Mouse (Mus musculus) adrenal gland, postnatal 36 days (tissue): ENCODE measurements around the gene Megf6. TPM values are rescaled to one million over a fixed set of nuclear protein-coding genes. Genes with fewer than 3 reads are reported as not detected.

ENCODE experiments used
- DNase-seq, 2 experiments: peaks; one replicate each; pipeline ENCODE4 v3.0.0; 2021; ENCODE audit warnings: mixed read lengths in 1 of 2
- total RNA-seq, 2 experiments: library from RNA; stranded (reverse); gene quantifications; 2 replicates each; pipeline ENCODE4 v1.2.3; 2021

Gene Megf6
- total RNA-seq, 2 experiments from 2014 or later, result 2.9 to 3.4 TPM

DNA sequence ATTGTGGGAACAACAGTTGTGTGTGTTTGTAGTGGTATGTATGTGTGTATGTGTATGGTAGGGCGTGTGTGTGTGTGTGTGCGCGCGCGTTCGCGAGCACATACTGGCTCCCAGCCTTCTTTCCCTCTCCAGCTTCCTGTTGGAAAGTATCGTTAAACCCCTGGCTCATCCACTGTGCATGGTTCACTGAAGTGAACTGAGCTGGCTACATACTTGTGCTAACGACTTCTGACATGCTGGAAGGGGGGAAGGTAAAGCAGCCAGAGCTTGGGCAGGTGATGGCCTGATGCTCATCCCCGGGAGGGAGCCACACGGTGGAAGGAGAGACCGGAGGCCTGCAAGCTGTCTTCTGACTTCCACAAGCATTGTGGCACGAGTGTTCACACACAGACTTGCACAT is 40.9 kb downstream of the Megf6 start:
- DNase-seq, result no peak

DNA sequence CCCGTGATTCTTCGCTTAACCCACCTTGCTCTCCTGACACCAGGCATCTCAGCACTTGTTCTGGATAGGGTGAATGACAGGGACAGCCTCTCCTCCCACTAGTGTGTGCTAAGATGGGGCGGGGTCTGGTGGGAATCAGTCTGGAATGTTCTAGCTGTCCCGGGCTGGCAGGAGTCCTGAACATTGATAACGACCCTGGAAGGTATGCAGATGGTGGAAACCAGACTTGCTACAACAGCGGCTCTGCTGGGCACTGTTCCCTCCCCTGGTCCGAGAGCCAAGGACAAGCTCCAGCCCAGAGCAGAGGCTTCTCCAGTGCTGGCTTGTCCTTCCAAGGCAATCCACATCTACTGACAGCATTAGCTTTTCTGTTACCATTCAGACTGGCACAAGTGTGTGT is 43.1 kb downstream of the Megf6 start:
- peak in 1 of 2 experiments; percentile 18 for DNase-seq

DNA sequence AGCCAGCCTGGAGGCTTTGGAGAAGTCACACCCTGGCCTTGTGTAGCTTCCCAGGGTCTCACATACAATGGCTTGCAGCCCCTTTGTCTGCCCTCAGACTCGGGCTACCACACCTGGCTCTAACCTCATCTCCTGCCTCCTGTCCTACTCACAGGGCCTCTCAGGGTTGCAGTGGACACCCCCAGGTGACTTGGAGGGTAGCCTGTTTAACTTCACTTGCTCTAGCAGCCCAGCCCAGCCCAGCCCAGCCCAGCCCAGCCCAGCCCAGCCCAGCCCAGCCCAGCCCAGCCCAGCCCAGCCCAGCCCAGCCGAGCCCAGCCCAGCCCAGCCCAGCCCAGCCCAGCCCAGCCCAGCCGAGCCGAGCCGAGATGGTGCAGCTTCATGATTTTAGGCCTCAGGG is 43.5 kb downstream of the Megf6 start:
- no peak for DNase-seq

DNA sequence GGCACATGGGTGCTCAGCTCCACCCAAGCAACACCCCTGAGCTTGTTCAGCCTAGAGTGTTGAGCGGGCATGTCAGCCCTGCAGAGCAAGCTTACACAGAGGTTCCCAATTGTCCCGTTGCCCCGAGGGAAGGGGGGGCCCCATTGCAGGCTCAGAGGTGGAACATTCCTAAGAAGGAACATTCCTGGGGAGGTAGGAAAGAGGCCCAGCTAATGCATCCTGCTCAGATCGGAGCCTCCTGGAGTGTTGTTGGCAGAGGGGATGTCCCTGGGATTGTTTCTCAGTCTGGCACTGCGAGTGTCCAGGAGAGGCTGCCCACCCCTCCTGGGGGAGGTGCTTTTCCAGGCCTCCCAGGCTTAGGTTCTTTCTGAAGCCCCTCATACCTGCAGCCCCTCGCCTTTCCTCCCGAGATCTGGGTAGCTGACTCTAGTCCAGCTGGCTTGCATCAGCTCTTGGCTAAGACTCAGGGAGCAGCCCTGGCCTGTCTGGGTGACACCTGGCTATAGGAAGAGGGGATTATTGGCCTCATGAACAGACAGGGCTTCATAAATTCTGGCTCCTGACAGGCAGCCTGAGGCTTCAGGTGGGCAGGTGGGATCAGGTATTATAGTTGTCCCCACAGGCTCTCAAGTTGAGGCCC is 47.3 kb downstream of the Megf6 start:
- no peak for DNase-seq

DNA sequence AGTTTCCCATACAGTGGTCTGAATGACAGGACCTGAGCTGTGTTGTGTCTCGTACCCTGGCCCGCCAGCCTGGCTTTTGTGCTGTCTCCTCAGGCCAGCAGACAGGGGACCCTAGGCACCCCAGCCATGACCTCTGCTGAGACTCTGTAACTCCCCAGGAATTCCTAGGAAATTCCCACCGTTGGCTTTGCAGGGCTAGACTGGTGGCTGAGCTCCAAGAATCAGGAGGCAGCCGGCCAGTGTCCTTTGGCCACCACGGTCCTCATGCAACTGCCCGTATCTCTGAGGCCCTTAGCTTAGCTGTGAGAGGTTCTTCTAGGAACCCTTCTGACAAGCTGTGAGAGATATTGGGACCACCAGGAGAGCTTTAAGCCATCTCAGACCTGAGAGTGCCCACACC is 52.2 kb downstream of the Megf6 start:
- peak in 1 of 2 experiments; percentile 42 for DNase-seq

DNA sequence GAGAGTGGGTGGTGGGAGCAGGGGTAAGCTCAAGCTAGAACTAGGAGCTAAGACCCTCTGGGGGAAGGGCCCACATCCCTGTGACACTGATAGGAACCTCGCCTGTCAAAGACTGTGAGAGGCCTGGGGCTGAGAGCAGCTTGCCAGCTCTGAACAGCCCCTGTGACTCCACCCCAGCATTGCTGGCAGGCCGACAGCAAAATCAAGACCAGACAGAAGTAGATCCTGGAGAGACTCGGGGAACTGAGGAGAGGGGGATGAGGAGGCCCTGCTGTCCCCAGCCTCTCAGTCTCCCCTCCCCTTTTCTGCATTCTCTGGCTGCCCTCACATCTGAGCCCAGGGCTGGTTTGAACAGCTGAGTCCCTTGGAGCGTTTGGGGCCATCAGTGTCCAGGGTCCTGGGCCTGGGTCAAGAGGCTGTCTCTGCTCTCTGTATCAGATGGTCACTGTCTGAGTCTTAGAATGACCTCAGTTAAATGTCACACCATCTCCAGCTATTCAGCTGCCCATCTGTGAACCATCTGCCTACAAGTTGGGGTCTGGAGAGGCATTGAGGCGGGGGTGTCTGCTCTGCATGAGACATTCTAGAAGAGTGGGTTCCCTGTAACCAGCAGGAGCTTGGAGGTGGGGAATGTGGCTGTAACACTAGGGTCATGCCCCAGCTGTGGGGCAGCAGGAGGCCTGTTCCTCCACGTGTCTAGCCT is 53.9 kb downstream of the Megf6 start:
- DNase-seq, result no peak

DNA sequence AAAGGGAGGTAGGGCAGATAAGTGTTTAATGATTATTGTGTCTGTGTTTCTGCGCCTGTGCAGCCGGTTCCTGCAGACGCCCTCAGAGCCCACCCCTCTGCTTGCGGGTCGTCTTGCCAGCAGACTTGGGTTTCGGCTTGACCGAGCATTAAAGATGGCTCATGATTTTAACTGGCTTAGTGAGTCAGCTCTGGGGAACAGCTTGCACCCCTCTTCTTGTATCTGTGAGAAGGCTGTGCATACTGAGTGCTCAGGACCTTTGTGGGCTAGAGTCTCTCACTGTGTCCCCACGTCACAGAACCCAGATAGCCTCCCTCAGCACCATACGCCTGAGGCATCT is 54.4 kb downstream of the Megf6 start:
- no peak for DNase-seq

DNA sequence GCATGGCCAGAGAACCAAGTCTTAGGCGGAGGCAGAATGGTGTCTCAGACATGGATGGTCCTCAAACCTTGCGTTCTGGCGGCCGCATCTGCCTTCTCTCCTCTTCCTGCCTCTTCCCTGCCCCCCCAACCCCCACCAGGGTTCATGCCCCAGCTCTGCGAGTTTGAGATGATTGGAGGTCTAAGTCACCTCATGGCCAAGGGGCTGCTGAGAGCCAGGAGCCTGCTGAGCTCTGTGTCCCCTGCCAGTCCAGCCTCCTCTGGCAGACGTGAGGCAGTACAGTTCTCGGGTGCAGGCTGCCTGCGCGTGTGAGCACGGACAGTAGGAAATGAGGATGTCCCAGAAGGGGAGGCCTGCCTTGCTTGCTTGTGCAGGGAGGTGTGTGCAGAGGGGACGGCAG is 56.1 kb downstream of the Megf6 start:
- DNase-seq, result no peak

DNA sequence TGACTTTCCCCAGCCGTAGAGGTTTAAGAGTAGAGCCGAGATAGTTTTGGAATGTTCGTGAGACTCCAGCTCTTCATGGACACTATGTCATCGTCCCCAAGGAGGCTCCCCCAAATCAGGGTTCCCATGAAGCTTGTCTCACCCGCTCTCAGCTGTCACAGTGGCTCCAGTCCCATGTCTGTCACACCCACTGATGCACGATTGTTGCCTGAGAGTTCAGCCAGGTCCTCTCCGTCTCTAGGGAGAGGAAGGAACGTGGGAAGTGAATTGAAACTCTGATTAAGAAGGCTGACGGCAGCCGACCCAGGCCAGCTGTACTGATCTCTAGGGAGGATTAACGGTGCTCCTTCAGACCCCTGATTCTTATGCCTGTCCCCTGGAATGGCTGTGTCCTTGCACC is 57.8 kb downstream of the Megf6 start:
- DNase-seq, result no peak

DNA sequence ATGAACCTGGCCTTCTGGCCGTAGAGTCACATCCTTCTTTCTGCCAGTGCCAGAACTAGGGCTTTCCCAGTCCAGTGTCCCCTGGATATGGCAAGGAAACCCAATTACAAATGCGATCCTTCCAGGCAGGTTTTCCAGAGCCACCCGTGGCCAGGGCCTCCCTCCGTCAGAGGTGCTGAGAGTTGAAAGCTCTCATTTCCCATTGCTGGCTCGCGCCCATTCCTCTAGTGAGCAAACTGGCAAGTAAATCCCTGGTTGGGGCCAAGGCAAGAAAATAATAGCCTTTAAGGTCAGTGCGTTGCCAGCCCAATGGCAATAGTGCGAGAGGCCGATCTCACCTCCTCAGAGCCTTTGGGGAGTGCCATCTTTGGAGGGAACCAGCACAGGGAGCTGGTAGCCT is 59.0 kb downstream of the Megf6 start:
- peak in 1 of 2 experiments; percentile 24 for DNase-seq

DNA sequence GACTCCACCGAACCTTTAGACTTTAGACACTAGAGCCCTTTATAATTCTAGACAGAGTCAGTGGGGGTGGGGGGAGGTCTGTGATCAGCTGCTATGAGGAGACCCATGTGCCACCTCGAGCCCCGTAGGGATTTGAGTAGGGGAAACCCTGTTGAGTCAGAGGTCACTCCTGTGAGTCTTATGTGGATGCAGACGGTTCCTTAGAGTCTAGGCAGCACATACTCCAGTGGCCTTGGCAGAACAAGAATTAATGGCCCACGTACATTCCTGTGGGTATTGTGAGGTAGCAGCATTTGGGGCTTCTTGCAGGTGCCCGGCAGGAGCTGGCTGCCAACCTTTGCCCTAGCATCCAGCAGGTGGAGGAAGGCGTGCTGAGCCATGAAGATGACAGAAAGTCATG is 60.9 kb downstream of the Megf6 start:
- DNase-seq, result no peak

DNA sequence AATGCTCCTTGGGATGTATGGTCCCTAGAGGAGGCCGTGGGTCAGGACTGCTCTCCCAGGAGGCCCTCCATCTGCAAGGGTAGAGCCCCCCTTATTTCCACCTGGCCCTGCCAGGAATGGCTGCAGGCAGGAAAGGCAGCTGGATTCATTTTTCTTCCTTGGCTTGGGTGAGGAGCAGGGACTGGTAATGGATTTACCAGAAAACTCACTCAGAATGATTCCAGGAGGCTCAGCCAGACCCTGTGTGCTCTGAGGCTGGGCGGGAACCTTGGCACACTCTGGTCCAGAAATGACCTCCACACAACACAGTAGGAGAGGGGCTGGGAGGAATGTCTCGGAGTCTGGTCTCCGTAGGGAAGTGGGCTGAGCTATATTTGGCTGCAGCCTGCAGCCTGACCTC is 61.8 kb downstream of the Megf6 start:
- DNase-seq, result no peak

DNA sequence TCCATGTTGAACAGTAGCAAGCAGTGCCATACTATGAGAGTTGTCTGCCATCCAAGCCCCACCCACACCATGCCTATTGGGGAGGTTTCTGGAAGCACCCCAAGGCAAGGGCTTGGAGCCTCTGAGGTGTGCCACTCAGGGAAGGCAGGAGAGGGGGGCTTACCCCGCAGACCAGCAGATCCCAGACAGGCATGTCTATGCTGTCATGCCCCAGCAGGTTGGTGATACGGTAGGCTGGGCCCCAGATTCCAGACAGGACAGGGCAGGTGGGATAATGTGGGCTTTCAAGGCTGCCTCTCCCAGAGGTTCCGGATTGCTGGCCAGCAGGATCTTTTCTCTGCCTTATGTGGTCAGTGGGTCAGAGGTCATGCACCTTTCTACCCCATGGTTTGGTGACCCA is 65.5 kb downstream of the Megf6 start:
- no peak for DNase-seq

DNA sequence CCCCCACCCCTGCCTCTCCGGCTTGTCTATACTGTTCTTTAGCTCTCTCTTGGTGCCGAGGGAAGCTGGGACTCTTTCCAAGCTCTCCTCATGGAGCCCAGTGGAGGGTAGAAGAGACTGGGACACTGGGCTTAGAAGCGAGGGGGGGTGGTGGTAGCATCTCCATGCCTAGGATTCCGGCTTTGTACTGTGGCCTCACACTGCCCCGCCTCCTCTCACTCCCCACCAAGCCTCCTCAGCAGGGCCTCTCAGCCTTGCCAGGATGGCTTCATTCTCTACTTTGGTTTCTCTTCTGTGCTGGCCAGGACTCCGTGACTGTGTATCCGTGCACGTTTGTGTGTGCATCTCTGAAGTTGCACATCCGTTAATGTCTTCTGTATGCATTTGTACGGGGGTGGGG is 66.4 kb downstream of the Megf6 start:
- no peak for DNase-seq

DNA sequence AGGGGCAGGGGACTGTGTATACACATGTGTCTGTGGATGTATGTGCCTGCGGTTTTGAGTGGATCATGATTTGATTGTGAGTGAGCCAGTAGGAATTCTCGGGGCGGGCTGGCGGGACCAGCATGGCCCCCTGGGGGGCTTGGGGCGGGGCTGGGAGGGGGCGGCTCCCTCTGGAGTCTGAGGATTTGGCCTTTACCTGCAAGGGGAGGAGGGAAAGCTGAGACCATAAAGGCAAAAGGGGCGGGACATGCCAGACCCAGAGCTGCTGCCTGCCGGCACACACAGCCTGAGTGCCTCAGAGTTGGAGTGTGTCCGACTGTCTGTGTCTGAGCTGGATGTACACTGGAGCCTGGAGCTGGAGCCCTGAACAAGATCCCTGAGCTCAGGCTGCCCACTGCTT is 66.8 kb downstream of the Megf6 start:
- DNase-seq, result no peak

DNA sequence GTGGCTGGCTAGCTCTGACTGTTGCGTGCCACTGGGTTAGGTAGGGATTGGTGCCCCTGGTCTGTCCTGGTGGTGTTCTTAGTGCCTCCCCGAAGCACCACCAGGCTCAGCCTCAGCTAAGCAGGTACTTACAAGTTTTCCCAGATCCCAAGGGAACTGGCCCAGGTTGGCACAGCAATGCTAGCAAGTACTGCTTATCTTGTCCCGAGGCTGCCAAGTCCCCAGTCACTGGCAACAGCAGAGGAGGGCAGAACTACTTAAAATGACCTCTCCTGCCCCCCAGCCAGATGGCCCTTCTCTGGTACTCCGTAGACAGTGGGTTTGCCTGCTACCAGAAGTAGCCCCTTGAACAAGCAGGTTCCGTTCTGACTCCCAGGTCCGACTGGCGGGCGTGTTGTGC is 68.7 kb downstream of the Megf6 start:
- no peak for DNase-seq

DNA sequence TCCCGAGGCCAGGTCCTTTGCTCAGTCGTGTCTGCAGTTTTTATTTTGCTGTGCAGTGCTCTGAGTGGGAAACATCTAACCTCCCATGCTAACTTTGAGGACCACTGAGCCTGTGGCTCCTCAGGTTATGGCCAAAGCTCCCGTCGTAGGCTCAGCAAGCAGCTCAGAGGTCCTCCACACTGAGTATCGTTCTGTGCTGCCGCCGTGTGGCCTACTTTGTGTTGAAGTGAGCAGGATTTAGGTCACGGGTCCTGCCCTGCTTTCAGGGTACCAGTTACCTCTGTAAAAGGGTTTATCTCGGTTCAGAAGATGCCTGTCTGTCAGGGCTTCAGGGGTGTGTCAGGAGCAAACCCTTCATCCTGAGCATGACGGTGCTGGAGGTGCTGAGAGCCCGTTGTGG is 70.1 kb downstream of the Megf6 start:
- DNase-seq, result no peak

DNA sequence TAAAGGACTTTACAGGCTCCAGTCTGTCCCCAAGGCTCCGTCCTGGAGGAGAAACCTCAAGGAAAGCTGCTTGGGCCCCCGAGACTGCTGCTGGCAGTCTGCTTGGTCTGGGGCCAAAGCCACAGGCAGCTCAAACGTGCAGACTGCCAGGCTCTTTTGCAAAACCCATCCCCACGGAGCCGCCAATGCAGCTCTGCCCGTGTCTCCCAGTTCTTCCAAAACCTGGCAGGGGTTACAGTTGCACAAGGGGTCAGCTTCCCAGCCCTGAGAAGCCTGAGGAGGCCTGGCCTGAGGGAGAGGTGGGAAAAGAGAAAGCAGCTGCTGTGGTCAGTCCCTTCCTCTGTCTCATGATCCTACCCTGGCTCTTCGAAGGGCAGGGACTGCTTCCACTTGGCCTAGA is 74.8 kb downstream of the Megf6 start:
- DNase-seq, result peak in 1 of 2 experiments; percentile 56

DNA sequence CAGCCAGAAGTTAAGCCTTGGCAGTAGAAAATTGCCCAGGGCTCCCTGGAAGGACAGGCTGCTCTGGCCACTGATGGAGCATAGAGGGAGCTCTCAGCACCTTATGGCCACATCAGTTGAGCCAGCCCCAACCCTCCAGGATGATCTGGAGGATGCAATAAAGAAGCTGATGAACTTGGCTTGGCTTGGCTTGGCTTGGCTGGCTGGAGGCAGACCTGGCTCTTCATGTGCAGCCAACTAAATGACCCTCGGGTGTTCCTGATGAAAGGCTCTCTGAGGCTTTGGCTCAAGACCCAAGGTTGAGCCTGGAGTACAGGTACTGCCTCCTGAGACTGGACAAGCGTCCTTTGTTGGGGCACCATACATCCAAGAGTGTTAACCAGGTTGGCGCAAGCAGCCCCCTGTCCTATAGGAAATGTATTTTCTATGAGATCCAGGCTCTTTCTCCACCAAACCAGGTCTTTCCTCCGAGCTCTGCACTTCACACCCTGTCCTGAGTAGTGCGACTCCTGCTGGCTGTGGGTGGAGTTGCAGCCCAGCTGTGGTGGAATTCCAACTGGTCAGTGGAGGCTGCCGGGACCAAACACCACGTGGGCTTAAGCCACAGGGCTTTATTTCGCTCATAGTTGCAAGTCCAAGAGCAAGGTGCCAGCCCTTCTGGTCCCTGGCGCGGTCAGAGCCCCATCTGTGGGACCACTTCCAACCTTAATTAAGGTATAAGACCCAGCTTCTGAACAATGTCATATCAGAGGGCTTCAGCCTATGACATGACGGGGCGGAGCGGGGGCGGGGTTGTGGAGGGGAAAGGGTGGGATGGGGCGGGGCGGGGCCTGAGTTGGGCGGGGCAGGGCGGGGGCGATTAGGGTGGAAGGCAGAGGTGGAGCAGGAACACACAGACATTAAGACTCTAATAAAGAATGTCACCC is 75.8 kb downstream of the Megf6 start:
- DNase-seq, result peak; percentile 73 to 80

DNA sequence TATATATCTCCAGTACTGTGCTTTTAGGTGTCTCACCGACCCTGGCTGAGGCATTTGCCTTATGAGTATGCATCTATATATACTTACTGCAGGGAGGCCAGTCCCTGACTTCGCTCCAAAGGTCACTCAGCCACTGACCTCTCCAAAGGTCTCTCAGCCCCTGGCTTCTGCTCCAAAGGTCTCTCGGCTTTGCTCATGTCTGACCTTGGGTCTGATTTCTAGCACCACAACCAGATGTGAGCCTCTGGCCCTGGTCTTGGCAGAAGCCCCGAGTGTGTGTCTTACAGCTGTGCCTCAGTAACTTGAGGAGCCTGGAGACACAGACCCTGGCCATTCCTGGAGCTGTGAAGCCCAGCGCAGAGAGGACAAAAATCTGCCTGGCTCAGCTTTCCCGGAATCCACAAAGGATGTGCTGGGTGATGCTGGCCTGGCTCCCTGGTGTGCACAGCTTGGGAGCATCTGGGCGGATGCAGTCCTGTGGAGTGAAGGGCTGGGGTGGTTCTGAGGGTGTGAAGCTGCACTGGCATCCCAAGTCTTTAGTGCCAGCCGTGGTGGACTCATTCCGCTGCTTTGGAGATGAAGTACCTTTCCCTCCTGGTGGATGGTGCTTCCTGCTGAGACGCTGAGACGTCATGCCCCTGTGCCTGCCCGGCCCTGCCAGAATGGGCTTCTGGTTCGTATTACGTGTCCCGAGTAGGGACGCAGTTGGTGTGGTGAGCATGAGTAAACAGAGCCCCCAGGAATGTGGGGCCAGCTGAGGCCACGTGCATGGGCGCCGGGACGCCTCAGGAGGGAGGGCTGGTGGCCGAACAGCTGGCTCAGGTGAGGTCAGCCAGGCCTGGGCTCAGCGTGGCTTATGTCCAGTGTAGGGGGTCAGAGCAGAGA is 76.9 kb downstream of the Megf6 start:
- DNase-seq, result no peak

DNA sequence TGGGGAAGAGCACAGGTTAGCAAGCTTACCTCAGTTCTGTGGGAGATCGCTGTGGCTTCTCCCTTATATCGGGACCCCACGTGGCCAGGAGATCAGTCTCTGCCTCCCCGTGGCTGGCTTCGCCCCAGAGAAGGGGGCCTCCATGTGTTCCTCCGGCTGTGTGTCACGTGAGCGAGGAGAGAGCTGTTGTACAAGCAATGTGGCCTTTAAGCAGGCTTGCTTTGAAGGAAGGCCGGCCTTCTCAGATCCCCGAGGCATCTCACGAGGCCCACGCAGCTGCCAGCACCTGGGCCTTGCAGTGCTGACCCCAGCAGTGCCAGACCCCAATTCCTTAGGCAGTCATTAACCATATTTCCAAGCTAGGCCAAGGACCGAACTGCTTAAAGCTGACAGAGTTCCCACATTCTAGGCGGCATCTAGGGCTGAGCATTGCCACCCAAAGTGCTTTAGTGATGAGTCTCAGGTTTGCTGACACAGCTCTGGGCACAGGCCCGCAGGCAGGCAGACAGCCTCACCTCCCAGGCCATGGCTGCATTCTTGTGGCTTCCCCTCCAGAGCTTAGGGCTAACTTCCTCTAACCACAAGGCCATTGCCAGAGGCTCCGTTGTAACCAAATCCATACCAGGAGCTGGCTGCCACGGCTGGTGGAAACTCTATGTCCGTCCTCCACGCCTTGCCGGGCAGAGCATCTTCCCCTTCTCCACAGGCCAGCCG is 77.7 kb downstream of the Megf6 start:
- no peak for DNase-seq

DNA sequence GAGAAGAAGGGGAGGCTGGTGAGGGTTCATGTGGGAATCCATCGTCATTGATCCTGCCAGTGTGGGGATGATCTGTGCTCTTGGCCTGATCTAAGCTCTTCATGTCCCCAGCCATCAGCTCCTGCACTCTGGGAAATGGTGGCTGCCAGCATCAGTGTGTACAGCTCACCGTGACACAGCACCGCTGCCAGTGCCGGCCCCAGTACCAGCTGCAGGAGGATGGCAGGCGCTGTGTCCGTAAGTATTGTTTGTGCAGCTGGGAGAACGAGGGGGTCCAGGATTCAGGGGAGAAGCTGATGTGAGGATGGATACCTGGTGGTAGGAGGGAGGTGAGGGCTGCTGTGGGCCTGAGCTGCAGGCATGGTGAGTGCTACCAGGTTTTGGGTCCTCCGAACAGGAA is 78.8 kb downstream of the Megf6 start:
- DNase-seq, result no peak
